Comparison of ENCODE assay signal across 8 mouse cellular contexts in the genomic region with DNA sequence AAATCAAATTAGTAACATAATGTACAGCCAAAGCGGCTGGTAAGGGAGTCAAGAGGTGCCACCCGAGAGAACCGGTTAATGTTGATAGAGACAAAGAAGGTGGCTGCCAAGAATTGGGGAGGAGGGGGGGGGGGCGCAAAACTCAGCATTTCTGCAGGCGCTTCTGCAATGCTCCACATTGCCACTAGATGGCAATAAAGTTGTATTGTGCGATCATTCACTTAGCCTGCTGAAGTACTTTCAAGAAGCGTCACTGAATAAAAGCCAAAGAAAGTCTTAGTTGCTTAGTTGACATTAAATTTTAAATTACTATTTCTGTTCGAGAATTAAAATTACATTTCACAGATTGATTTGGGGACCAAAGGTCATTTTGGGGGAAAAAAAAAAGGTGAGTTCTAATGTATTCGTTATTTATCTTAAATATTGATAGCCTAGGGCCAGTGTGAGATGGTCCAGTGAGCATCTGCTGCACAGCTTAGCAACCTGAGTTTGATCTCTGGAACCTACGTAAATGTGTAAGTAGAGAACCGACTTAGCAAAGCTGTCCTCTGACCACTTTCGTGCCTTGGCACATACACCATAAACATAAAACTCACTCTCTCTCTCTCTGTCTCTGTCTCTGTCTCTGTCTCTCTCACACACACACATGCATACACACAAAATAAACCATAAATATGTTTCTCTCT.
DNase-seq lines count a peak whose midpoint lies in the region; ATAC-seq lines count a peak whose summit lies in the region.

No protein-coding gene starts in this region.

- peak; percentile 67 for DNase-seq in layer of hippocampus, adult 11-12 months (ENCODE audit: low spot score)
- no peak for DNase-seq in layer of hippocampus, adult 9-11 months
- peak; percentile 69 for DNase-seq in ES-CJ7 (ENCODE audit: low read depth, low spot score)
- DNase-seq in cerebellum, adult 8-10 months, result peak; percentile 55
- DNase-seq in gastrocnemius, postnatal 14 days, result peak; percentile 30
- DNase-seq in kidney, postnatal 25 days, result peak; percentile 63 to 81
- peak; percentile 89 for DNase-seq in naive thymus-derived CD4-positive, alpha-beta T cell, adult 2 months (ENCODE audit: low read depth)

- no peak for ATAC-seq in erythroid progenitor cell, adult 5-6 weeks (replicated peaks; ENCODE audit: low FRiP score, poor library complexity, severe bottlenecking)

- intact Hi-C loops in gastrocnemius, postnatal 14 days (cut with DNase I; ENCODE audit: low total_unique reads), result loop anchor here (10.0 kb wide), 1 partner anchor 395 kb away; no protein-coding TSS in a partner anchor
